Mouse (Mus musculus) forebrain, embryonic 14.5 days (tissue): Measurements from ENCODE around the gene Fry. TPM values are rescaled to one million over a fixed set of nuclear protein-coding genes. Genes with fewer than 3 reads are reported as not detected.

Experiments
- ATAC-seq: fragments of 200-750 bp; cut with Nextera tagmentation; 2 replicates; pipeline ENCODE4 v1.8.0; 2017; ENCODE audit warnings: mild to moderate bottlenecking, moderate library complexity
- DNase-seq: peaks from one replicate; pipeline ENCODE4 v3.0.0-alpha.2; 2015; ENCODE audit warnings: low spot score
- H3K27ac ChIP-seq: fragments of 300-500 bp; sonication (generic); 2 replicates; pipeline ENCODE4 v1.5.1; 2014; ENCODE audit warnings: low read depth, mild to moderate bottlenecking, control low read depth, low read length, moderate library complexity
- H3K27me3 ChIP-seq: fragments of 300-500 bp; sonication (generic); replicated peaks from 2 replicates; pipeline ENCODE4 v1.6.1; 2014; ENCODE audit warnings: low read length, control low read depth, mixed read lengths; ENCODE audit not compliant: control insufficient read depth, insufficient read depth
- H3K36me3 ChIP-seq: fragments of 300-500 bp; sonication (generic); 2 replicates; pipeline ENCODE4 v1.6.1; 2014; ENCODE audit warnings: low read length, control low read depth; ENCODE audit not compliant: control insufficient read depth, insufficient read depth
- H3K4me1 ChIP-seq: fragments of 300-500 bp; sonication (generic); 2 replicates; pipeline ENCODE4 v1.6.1; 2014; ENCODE audit warnings: antibody characterized with exemption, low read length, control low read depth; ENCODE audit not compliant: control insufficient read depth, insufficient read depth
- H3K4me2 ChIP-seq: fragments of 300-500 bp; sonication (generic); 2 replicates; pipeline ENCODE4 v1.6.1; 2014; ENCODE audit warnings: mild to moderate bottlenecking, control low read depth, low read length
- H3K4me3 ChIP-seq: fragments of 300-500 bp; sonication (generic); 2 replicates; pipeline ENCODE4 v1.5.1; 2014; ENCODE audit warnings: low read depth, low read length, control low read depth
- H3K9ac ChIP-seq: fragments of 300-500 bp; sonication (generic); 2 replicates; pipeline ENCODE4 v1.6.1; 2014; ENCODE audit warnings: mild to moderate bottlenecking, low read length, control low read depth, moderate library complexity
- H3K9me3 ChIP-seq: fragments of 300-500 bp; sonication (generic); replicated peaks from 2 replicates; pipeline ENCODE4 v1.6.1; 2016; ENCODE audit warnings: low read length, control low read depth, mixed read lengths; ENCODE audit not compliant: control insufficient read depth
- WGBS: fragments of 180-500 bp; shearing (Covaris S2); extraction: QIAGEN DNeasy Blood & Tissue Kit; methylation state at CpG from one replicate; pipeline ENCODE4 v1.1.7; 2014; 5-methylcytosine and 5-hydroxymethylcytosine counted together
- polyA plus RNA-seq: library from polyadenylated mRNA; unstranded; fragments of >200 nt; fragmentation: Nextera tagmentation; extraction: Ambion mirVana; gene quantifications from 2 replicates; pipeline ENCODE4 v1.2.1, GENCODE M21; 2014

Fry gene
- polyA plus RNA-seq, 1 experiment from 2014 or later: 27.4 TPM

DNA sequence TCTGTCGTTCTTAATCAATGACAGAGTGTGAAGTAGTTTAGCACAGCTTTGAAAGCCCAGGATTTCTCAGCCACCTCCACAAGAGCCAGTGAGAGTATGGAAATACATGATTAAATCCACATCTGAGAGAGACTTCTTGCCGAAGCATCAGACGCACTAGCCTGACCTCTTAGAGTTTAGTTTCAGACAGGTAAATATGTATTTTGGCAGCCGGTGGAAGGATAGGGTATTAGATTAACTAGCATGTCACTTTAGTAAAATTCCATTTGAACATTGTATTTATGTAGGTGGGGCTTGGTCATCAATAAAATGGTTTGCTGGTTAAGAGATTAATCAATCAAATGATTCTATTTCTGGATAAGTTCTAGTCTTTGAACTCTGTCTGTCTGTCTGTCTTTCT, 152.0 kb downstream of the Fry start:
- H3K4me3 ChIP-seq: no peak overlapping the region
- 87% methylated on average over 4 of the region's 4 CpGs for WGBS
- no peak overlapping the region for H3K9ac ChIP-seq
- 0 out of 2 replicates have a peak, but pooled peaks cover 3% of the 10 kb centered on the region for H3K9me3 ChIP-seq
- no peak for ATAC-seq
- no peaks in the 10 kb centered on the region for H3K4me1 ChIP-seq
- no peaks in the 10 kb centered on the region for H3K27me3 ChIP-seq
- no peak for DNase-seq
- no peak overlapping the region for H3K4me2 ChIP-seq
- no peaks in the 10 kb centered on the region for H3K36me3 ChIP-seq
- no peak overlapping the region for H3K27ac ChIP-seq

DNA sequence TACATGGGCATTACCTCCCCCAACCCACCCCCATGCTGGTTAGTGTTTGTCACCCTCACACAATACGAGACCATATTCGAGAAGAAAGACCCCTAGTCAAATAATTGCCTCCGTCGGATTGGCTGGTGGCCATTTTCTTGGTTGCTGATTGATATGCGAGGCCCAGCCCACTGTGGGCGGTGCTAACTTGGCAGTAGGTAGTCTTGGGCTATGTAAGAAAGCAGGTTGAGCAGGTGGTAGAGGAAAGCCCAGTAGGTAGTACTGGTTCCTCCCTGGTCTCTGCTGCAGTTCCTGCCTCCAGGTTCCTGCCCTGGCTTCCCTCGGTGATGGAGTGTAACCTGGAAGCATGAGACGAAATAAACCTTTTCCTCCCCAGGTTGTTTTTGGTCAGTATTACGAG, 153.7 kb downstream of the Fry start:
- no peaks in the 10 kb centered on the region for H3K4me1 ChIP-seq
- no peak overlapping the region for H3K9ac ChIP-seq
- no peak overlapping the region for H3K27ac ChIP-seq
- H3K36me3 ChIP-seq: no peaks in the 10 kb centered on the region
- H3K27me3 ChIP-seq: no peaks in the 10 kb centered on the region
- no peak overlapping the region for H3K4me2 ChIP-seq
- DNase-seq (no peak), ATAC-seq (no peak)
- no peak overlapping the region for H3K4me3 ChIP-seq
- 81% methylated on average over 9 of the region's 9 CpGs for WGBS
- 0 out of 2 replicates have a peak, but pooled peaks cover 3% of the 10 kb centered on the region for H3K9me3 ChIP-seq

DNA sequence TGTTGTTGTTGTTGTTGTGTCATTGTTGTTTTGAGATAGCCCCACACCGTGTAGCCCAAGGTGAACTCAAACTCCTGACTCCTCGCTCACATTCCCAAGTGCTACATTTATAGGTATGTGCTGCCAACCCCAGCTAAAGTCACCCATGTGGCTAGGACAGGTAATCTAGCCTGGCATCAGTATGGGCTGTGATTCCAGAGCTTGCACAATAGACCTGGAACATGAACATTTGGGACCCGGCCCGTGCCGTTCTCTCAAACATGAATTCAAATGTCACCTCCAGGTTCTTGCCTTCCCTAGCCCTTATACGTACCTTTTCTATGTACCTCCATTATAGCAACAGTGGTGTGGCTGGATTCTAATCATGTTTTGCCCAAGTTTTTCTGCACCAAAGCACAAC, 156.9 kb downstream of the Fry start:
- DNase-seq: no peak
- H3K27me3 ChIP-seq: no peaks in the 10 kb centered on the region

DNA sequence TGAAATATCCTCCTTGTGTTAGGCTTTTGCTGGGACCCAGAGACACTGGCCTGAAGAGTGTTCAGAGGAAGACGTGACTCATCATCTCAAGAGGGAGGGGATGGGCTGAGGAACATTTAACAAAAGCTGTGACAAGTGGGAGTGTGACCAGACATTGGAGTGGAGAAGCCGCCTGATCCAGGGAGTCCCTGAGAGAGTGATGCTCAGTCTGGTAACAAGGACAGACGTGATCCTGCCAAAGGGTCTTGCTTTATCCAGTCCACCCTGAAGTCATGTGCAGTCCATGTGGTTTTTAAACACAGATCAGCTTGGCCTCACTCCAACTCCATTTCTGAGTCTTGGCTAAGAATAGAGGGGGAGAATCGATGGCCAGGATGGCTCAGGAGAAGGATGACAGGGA, 158.2 kb downstream of the Fry start:
- Histone ChIP-seq H3K27ac (no peak overlapping the region), H3K9me3 (no peaks in the 10 kb centered on the region), H3K27me3 (no peaks in the 10 kb centered on the region), H3K36me3 (no peaks in the 10 kb centered on the region), H3K4me3 (no peak overlapping the region), H3K9ac (no peak overlapping the region), H3K4me2 (no peak overlapping the region), H3K4me1 (no peaks in the 10 kb centered on the region)
- ATAC-seq: no peak
- 85% methylated on average over 4 of the region's 4 CpGs for WGBS
- no peak for DNase-seq

More for the DNA sequence above, 156.9 kb downstream of the Fry start:
- Histone ChIP-seq H3K27ac (no peak overlapping the region), H3K4me3 (no peak overlapping the region), H3K9ac (no peak overlapping the region), H3K4me1 (no peaks in the 10 kb centered on the region), H3K36me3 (no peaks in the 10 kb centered on the region), H3K9me3 (no peaks in the 10 kb centered on the region), H3K4me2 (no peak overlapping the region)
- 93% methylated on average over 6 of the region's 6 CpGs for WGBS
- ATAC-seq: no peak

DNA sequence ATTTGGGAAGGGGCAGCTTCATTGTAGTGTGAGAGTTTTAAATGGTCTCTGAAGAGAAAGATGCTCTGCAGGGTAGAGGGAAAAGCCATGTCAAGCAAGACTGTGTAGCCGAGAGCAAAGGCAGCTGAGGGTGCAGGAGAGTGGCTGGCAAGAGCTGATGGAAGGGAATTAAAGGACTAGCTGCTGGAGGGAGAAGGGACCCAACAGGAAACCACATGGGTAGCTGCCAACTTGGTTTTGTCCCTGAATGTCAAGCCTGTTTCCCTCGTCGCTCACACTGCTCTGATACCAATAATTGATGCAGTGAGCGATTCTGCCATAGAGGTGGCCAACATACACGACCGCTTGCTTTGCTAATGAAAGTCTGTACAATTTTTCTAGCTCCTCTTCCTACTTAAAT, 160.9 kb downstream of the Fry start:
- Histone ChIP-seq H3K9ac (no peak overlapping the region), H3K4me3 (no peak overlapping the region), H3K9me3 (no peaks in the 10 kb centered on the region), H3K4me2 (no peak overlapping the region), H3K27me3 (no peaks in the 10 kb centered on the region), H3K4me1 (no peaks in the 10 kb centered on the region), H3K36me3 (no peaks in the 10 kb centered on the region), H3K27ac (no peak overlapping the region)
- ATAC-seq (no peak), DNase-seq (no peak)
- WGBS: 65% methylated on average over 6 of the region's 6 CpGs

DNA sequence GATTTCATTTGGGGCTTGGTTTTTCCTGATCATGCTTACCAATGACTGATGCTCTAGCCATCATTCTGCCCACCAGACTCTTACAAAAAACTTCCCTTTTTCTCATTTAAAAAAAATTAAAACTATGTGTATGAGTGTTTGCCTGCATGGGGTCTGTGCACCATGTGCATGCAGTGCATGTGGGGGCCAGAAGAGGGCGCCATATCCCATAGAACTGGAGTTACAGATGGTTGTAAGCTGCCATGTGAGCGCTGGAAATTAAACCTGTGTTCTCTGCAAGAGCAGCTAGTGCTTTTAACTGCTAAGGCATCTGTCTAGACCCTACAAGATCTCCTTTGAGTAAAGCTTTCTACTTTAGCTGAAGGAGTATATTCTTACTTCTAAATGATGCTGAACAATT, 162.6 kb downstream of the Fry start:
- Histone ChIP-seq H3K9ac (no peak overlapping the region), H3K4me2 (no peak overlapping the region), H3K9me3 (no peaks in the 10 kb centered on the region), H3K27me3 (no peaks in the 10 kb centered on the region), H3K36me3 (no peaks in the 10 kb centered on the region), H3K4me1 (no peaks in the 10 kb centered on the region), H3K27ac (no peak overlapping the region), H3K4me3 (no peak overlapping the region)
- 78% methylated on average over 2 of the region's 2 CpGs for WGBS
- DNase-seq: no peak
- no peak for ATAC-seq

DNA sequence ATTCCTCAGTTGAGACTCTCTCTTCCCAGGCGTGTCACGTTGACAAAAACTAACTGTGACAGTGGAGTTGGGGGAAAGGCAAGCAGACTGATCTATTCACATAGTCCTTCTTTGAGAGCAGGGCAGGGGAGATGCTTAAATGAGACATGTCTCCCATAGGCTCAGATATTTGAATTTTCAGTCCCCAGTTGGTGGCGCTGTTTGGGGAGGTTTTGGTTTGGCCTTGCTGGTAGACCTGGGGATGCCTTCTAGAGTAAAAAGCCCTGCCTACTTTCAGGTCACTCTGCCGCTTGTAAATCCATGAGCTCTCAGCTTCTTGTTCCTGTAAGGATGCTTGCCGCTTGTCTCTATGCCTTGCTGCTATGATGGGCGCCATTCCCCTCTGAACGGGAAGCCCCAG, 163.6 kb downstream of the Fry start:
- WGBS: 88% methylated on average over 7 of the region's 7 CpGs
- H3K9me3 ChIP-seq: no peaks in the 10 kb centered on the region

DNA sequence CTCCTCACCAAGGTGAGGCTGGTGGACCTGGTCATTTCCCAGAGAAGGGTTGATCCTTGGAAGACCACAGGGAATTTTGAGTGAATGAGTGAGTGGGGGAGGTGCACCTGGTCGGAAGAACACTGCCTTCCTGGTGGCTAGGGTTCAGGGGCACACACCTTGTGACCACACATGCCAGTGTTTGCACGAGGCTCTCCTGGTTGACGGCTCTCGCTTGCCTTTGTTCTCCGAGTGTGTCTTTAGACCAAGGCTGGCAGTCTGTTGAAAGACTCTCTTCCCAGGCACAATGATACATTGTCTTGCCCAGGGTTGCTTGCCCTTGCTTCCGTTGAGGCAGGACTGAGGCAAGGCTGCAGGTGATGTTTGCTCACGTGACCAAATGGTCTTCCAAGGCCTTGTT, 169.5 kb downstream of the Fry start:
- H3K36me3 ChIP-seq: no peaks in the 10 kb centered on the region
- H3K9me3 ChIP-seq: no peaks in the 10 kb centered on the region
- no peak overlapping the region for H3K4me2 ChIP-seq
- H3K27me3 ChIP-seq: no peaks in the 10 kb centered on the region
- H3K9ac ChIP-seq: no peak overlapping the region
- no peak overlapping the region for H3K27ac ChIP-seq
- DNase-seq (no peak), ATAC-seq (no peak)
- H3K4me3 ChIP-seq: no peak overlapping the region
- no peaks in the 10 kb centered on the region for H3K4me1 ChIP-seq
- 74% methylated on average over 7 of the region's 7 CpGs for WGBS

More for the DNA sequence above, 163.6 kb downstream of the Fry start:
- Histone ChIP-seq H3K4me1 (no peaks in the 10 kb centered on the region), H3K9ac (no peak overlapping the region), H3K4me3 (no peak overlapping the region), H3K27ac (no peak overlapping the region), H3K4me2 (no peak overlapping the region), H3K36me3 (no peaks in the 10 kb centered on the region), H3K27me3 (no peaks in the 10 kb centered on the region)
- DNase-seq (no peak), ATAC-seq (no peak)

DNA sequence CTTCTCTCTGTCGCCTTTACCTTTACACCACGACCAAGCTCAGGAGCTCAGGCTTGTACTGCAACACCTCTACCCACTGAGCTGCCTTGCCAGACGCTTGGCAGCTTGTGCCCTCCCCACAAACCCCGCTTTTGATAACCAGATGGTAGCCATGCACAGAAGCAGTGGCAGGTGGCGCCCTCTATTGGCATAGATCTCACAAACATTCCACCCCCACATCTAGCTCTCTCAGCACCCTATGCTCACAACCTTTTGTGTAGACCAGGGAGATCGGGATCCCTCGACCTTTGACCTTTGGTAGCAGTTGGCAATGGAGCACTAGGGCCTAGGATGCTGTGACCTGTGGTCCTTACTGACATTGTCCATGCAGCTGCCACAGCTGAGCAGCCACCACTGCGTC, 171.2 kb downstream of the Fry start:
- no peak overlapping the region for H3K9ac ChIP-seq
- no peaks in the 10 kb centered on the region for H3K27me3 ChIP-seq
- no peaks in the 10 kb centered on the region for H3K4me1 ChIP-seq
- ATAC-seq: no peak
- H3K4me3 ChIP-seq: no peak overlapping the region
- no peaks in the 10 kb centered on the region for H3K9me3 ChIP-seq
- DNase-seq: peak; percentile 14
- no peak overlapping the region for H3K4me2 ChIP-seq
- H3K27ac ChIP-seq: no peak overlapping the region
- WGBS: 70% methylated on average over 8 of the region's 8 CpGs
- H3K36me3 ChIP-seq: no peaks in the 10 kb centered on the region
